Mouse (Mus musculus): ENCODE measurements at regions not wholly inside any gene's neighbourhood (a gene's known extent, or its start where the extent isn't known, plus 50 kb on each side); places are given as distances from the start of the nearest gene placed in this dataset.

GRCm38 (mm10) chr16:5538836-5539510 is 283.2 kb upstream of the Eef2kmt start:
- no peak for DNase-seq (ENCODE audit: low spot score)

- no peak for DNase-seq (ENCODE audit: low spot score)
Observed at GRCm38 (mm10) chr16:5537286-5538204, 281.8 kb upstream of the Eef2kmt start.

- no peak for DNase-seq (ENCODE audit: low spot score)
Observed at GRCm38 (mm10) chr16:5536515-5536972, 280.8 kb upstream of the Eef2kmt start.

GRCm38 (mm10) chr16:5535414-5535813 is 279.6 kb upstream of the Eef2kmt start:
- no peak for DNase-seq (ENCODE audit: low spot score)

- DNase-seq (ENCODE audit: low spot score), result no peak
Observed at GRCm38 (mm10) chr16:5534862-5535261, 279.1 kb upstream of the Eef2kmt start.

GRCm38 (mm10) chr16:5534385-5534784 is 278.6 kb upstream of the Eef2kmt start:
- no peak for DNase-seq (ENCODE audit: low spot score)

- no peak for DNase-seq (ENCODE audit: low spot score)
Observed at GRCm38 (mm10) chr16:5532281-5532680, 276.5 kb upstream of the Eef2kmt start.

- no peak for DNase-seq (ENCODE audit: low spot score)
Observed at GRCm38 (mm10) chr16:5529823-5530222, 274.0 kb upstream of the Eef2kmt start.

- no peak for DNase-seq (ENCODE audit: low spot score)
Observed at GRCm38 (mm10) chr16:5527936-5528335, 272.2 kb upstream of the Eef2kmt start.

GRCm38 (mm10) chr16:5524375-5524774 is 268.6 kb upstream of the Eef2kmt start:
- DNase-seq (ENCODE audit: low spot score), result no peak

- DNase-seq (ENCODE audit: low spot score), result no peak
Observed at GRCm38 (mm10) chr16:5523402-5524021, 267.7 kb upstream of the Eef2kmt start.

GRCm38 (mm10) chr16:5517746-5518145 is 262.0 kb upstream of the Eef2kmt start:
- no peak for DNase-seq (ENCODE audit: low spot score)

GRCm38 (mm10) chr16:5515867-5516266 is 260.1 kb upstream of the Eef2kmt start:
- no peak for DNase-seq (ENCODE audit: low spot score)

- DNase-seq (ENCODE audit: low spot score), result no peak
Observed at GRCm38 (mm10) chr16:5507261-5507660, 251.5 kb upstream of the Eef2kmt start.

GRCm38 (mm10) chr16:5501961-5502360 is 246.2 kb upstream of the Eef2kmt start:
- no peak for DNase-seq (ENCODE audit: low spot score)

GRCm38 (mm10) chr16:5496051-5496685 is 240.4 kb upstream of the Eef2kmt start:
- no peak for DNase-seq (ENCODE audit: low spot score)

- no peak for DNase-seq (ENCODE audit: low spot score)
Observed at GRCm38 (mm10) chr16:5493352-5493751, 237.6 kb upstream of the Eef2kmt start.

- no peak for DNase-seq (ENCODE audit: low spot score)
Observed at GRCm38 (mm10) chr16:5487259-5487658, 231.5 kb upstream of the Eef2kmt start.

GRCm38 (mm10) chr16:5483337-5483736 is 227.6 kb upstream of the Eef2kmt start:
- no peak for DNase-seq (ENCODE audit: low spot score)

- DNase-seq (ENCODE audit: low spot score), result no peak
Observed at GRCm38 (mm10) chr16:5480148-5480547, 224.4 kb upstream of the Eef2kmt start.

- no peak for DNase-seq (ENCODE audit: low spot score)
Observed at GRCm38 (mm10) chr16:5478970-5479369, 223.2 kb upstream of the Eef2kmt start.

GRCm38 (mm10) chr16:5471321-5471720 is 215.5 kb upstream of the Eef2kmt start:
- DNase-seq (ENCODE audit: low spot score), result peak; percentile 20

Data from urinary bladder, postnatal 14 days (tissue).